Mouse (Mus musculus) NIH3T3 (cell line): Measurements from ENCODE around the gene Mier2.

Source experiments
- DNase-seq: peaks from one replicate; pipeline ENCODE4 v3.0.0-alpha.2; 2012; ENCODE audit warnings: low read depth

Gene Mier2

GRCm38 (mm10) chr10:79574796-79575195 is 19.8 kb upstream of the Mier2 start:
- no peak for DNase-seq

GRCm38 (mm10) chr10:79574350-79574749 is 19.4 kb upstream of the Mier2 start:
- no peak for DNase-seq

DNA sequence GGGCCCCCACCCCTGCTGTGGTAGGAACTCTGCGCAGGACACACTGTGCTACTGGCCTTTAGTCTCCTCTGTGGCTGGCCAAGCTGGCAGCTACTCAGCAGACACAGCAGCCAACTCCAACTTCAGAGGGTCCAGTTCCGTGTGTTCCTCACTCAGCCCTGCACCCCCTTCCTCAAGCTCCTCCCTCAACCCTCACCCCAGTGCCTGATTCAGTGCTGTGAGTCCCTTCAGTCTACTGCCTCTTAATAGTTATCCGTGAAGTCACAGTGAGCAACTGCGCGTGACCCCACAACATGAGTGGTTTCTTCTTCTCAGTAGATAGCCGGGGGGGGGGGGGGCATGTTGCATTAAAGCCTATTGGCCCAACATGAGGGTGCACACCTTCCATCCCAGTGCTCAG is 18.6 kb upstream of the Mier2 start:
- DNase-seq = no peak

DNA sequence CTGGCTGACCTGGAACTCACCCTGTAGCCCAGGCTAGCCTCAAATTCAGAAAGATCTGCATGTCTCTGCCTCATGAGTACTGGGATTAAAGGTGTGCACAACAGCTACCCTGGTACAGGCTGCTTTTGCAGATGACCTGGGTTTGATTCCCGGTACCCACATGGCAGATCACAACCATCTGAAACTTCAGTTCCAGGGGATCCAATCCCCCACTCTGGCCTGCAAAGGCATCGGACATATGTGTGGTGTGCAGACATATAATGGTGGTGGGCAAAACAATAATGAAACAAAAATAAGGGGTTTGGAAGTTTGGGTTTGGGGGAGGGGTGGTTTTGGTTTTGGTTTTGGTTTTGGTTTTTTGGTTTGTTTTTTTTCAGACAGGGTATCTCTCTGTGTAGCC is 16.3 kb upstream of the Mier2 start:
- DNase-seq = no peak

- DNase-seq = no peak
Observed at GRCm38 (mm10) chr10:79569921-79570320, 14.9 kb upstream of the Mier2 start.

DNA sequence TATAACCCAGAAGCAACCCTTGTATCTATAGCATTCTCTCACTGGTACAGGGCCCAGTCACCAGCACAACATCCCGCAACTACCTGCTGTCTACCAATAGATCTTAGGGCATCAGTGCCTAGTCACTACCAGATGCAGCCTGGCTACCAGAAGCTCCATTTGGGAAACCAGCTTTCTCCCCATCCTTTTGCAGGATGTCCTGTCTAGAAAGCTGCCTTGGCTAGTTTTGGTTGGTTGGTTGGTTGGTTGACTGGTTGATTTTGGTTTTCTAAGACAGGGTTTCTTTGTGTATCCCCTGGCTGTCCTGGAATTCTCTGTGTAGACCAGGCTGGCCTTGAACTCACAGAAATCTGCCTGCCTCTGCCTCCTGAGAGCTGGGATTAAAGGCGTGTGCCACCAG is 4.7 kb upstream of the Mier2 start:
- DNase-seq = no peak

- DNase-seq = no peak
Observed at GRCm38 (mm10) chr10:79557496-79557895, 2.5 kb upstream of the Mier2 start.

DNA sequence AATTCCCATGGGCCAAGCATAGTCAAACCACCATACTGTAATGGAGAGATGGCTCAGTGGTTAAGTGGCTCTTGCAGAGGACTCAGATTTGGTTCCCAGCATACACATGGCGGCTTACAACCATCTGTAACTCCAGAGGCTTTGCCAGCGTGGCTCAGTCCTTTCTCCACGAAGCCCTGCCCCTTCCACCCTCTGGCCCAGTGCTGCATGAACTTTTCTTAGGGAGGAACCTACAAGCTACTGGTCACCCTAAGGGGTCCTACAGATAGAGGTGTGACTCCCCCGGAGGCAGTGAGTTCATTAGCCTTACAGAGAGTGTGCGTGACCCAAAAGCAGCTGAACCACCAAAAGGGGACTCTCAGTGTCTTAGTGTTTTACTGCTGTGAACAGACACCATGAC is 2.0 kb upstream of the Mier2 start:
- DNase-seq = no peak

- DNase-seq = no peak
Observed at GRCm38 (mm10) chr10:79555238-79555724, 282 bp upstream of the Mier2 start.

GRCm38 (mm10) chr10:79553691-79554090 is 1.3 kb downstream of the Mier2 start:
- DNase-seq = no peak

DNA sequence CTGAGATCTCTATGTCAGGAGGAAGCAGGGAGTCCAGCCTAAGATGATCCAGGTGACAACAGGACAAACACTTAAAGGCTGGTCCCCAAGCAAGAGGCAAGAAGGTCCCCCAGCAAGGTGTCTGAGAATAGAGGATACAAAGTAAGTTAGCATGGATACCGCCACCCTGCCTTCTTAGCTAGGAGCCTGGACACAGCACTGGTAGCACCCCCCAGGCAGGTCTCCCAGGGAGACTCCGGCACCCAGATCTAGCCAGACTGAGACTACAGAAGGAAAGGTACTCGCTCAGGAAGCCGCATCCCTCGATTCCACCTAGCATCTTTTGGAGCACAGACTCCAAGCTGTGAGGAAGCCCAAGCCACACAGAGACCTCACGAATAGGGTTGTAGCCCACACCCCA is 1.8 kb downstream of the Mier2 start:
- no peak for DNase-seq

DNA sequence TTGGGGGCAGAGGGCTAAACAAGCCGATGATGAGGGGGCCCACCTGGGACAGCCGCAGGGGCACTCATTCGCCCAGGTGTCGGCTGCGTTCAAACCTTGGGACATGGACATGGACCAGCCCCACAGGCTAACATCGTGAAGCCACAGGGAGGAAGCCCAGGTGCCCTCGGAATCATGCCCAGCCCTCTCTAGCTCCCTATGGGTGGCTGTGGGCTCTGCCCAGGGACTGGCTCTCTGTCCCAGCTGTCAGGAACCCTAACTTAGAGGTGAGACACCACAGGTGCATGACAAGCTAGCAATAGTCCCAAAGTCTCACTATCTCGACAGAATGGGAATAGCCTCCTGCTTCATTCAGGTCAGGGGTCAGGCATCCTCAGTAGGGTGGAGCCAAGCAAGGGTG is 2.5 kb downstream of the Mier2 start:
- no peak for DNase-seq

DNA sequence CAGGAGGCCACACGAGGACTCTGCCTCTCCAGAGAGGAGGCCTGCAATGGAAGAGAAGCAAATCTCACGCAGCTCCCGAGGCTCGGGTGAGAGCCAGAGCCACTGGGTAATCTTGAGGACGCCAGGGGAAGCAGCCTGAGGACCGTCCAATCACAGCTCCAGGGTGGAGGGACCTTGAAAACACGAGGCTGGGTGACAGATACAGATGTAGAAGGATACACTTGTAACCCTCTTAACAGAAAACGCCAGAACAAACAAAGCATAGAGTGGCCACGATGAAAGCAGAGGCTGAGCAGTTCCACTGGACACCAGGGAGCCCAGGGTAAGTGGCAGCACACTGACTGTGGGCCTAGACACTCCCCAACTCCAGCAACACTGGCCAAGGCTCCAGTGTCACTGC is 4.6 kb downstream of the Mier2 start:
- no peak for DNase-seq

DNA sequence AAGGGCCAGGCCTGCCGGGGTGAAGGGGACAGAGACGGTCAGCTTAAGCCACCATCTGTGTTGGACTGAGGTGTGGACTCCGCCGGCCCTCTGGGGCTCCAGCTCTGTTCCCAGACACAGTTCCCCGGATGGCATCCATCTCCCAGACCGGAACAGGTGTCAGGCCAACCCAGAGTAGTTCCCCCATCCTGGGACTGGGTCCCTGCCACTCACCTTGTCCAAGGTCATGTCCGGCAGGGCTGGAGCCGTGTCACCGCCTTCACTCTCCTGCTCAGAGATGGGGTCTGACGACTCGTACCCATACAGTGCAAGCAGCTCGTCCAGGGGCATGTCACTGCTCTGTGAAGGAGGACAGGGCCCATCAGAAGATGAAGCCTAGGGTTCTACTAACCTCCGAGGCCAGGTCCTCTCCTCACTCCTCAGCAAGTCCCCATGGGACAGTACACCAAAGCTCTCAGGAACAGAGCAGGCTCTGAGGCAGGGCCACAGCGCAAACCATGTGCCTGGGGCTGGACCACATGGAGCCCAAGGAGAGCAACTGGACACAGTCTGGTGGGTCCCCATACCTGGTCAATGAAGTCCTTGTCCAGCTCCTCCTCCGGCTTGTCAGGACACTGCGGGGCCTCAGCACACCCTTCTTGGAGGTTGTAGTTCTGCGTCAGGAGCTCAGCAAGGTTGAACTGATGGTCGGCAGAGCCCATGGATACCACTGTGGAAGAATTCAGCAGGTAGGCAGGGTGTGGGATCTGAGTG is 5.9 kb downstream of the Mier2 start:
- no peak for DNase-seq

DNA sequence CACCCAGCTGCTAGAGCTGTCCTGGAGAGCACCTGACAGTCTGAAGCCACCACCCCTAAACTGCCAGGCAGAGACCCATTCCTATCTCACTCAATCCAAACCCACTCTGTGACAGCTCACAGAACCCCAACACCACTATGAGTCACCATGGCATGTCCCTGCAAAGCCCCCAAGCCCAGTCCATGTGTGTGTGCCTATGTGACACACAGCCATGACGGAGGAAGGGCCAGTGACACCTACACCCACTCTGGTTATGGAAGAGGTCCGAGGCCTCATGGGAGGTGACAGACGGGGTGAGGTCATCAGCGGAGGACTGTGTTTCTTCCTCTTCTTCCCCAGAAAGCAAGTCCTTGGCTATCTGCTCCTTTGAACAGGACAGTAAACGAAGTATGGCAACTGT is 6.5 kb downstream of the Mier2 start:
- DNase-seq = no peak

GRCm38 (mm10) chr10:79547148-79547675 is 7.8 kb downstream of the Mier2 start:
- no peak for DNase-seq

GRCm38 (mm10) chr10:79546483-79546882 is 8.5 kb downstream of the Mier2 start:
- no peak for DNase-seq

DNA sequence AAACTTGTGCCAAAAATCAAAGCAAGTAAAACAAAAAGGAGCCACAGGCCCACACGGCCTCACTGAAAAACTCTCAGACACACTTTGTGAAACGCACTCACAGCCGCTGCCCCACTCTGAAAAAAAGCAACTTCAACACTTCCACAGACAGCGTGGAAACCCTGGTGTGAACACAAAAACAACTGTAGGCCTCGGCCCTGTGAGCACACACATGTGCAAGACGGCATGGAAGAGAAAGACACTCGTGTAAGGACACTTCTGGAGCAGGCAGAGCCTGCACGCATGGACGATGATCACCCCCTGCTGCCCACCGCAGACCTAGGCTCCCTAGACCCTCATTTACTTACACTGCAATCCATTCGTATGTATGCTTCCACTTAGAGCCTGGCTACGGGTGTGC is 9.1 kb downstream of the Mier2 start:
- no peak for DNase-seq

- DNase-seq = no peak
Observed at GRCm38 (mm10) chr10:79544631-79545030, 10.4 kb downstream of the Mier2 start.

DNA sequence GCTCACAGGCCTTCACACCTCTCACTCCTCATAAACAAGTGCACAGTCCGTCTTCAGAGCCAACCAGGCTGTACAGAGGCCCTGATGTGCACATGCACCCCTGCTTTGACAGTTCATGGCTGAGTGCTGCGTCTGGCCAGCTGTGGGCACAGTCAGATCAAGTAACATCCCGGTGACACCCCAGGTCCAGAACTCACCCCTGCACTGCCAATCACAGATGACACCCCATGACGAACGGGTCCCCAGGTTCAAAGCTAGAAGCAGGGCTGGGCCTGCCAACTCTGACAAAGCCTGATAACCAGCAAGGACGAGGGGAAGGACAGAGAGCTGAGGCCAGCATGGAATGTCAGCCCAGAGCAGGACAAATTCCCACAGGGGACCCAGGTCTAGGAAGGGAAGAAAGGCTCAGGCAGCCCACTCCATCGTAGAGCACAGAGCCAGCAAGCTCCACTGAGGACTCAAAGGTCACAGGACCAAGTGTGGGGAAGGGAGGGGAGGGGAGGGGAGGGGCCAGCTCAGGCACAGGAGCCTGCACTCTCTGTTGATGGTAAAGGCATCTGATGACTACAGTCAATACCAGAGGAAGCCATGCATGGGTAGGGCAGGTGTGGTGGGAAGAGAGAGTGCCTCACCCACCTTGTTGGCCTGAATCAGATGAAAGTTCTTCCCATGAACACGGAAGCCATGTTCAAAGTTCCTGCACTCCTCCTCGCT is 11.0 kb downstream of the Mier2 start:
- DNase-seq = no peak

DNA sequence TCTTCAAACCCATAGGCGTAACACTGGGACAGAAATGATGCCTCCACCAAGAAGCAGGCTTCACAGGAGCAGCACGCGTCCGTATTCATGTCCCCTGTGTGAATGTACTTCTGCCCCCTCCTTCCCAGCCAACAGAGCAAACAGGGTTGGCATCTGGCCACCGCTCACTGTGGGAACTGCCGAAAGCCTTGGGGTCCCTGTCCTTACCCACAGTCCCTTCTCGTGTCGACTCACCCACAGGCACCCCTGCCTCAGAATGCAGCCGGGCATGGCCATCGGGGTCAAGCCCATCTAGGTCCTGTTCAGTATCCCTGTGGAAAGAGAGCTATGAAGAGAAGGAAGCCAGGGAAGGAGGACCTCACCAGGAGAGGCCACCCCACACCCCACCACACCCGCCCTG is 12.8 kb downstream of the Mier2 start:
- DNase-seq = no peak

GRCm38 (mm10) chr10:79541522-79541921 is 13.5 kb downstream of the Mier2 start:
- DNase-seq = no peak

DNA sequence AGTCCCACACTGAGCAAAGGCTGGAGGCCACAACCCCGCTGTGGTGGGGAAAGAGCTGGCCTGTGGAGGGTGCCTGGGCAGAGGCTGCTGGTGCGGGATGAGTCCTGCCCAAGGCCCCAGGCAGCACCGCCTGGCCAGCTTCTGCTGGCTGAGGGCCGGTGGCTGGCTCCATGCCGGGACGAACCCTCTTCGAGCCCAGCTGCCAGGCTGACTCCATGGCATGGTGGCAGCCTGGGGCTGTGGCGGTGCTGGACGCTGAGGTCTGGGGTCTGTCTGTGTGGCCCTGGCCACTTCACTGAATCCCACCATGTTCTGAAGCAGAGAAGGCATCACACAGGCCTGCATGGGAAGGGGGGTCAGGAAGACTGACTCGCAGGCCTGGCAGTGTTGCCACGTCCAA is 14.3 kb downstream of the Mier2 start:
- DNase-seq = no peak
